Mouse (Mus musculus): ENCODE data around the gene Antxr1. TPM values are rescaled to one million over a fixed set of nuclear protein-coding genes. Genes with fewer than 3 reads are reported as not detected.

Antxr1 gene
- polyA plus RNA-seq, 1 experiment from 2014 or later, result 8.5 TPM

DNA sequence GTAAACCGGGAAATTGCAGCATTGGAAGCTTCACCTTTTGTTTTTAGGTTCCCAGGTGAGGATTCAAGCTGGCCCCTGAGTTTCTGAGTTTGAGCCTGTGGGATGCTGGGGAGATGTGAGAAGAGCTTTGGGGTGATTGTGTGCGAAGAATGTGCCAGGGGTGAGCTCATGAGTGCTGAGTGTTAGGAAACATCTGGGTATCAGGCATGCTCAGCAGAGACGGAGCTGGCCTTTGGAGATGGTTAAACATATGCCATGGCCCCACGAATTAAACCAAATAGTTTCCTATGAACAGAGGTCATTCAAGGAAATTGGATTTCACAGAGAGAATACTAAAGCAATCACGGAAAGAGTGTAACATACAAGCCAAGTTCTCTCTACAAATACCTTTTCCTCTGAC is 193.4 kb downstream of the Antxr1 start:
- Histone ChIP-seq H3K36me3 (ENCODE audit: control insufficient read depth, insufficient read depth, low read length) (no peaks in the 10 kb centered on the region), H3K4me3 (ENCODE audit: low read depth, low read length) (no peak overlapping the region), H3K4me1 (replicated peaks; ENCODE audit: control insufficient read depth, insufficient read depth, low read length) (no peaks in the 10 kb centered on the region), H3K27ac (ENCODE audit: low read depth) (no peak overlapping the region), H3K27me3 (replicated peaks; ENCODE audit: control insufficient read depth, insufficient read depth, low read length) (no peaks in the 10 kb centered on the region), H3K4me2 (ENCODE audit: low read length) (no peak overlapping the region), H3K9ac (ENCODE audit: low read length) (no peak overlapping the region), H3K9me3 (ENCODE audit: control insufficient read depth, low read length) (no peaks in the 10 kb centered on the region)
- ATAC-seq (replicated peaks; ENCODE audit: low FRiP score, low TSS enrichment, low read depth) (no peak), DNase-seq (ENCODE audit: low spot score) (no peak)
- 75% methylated on average over 5 of the region's 5 CpGs for WGBS

GRCm38 (mm10) chr6:87139796-87140553 is 195.6 kb downstream of the Antxr1 start:
- ATAC-seq (replicated peaks; ENCODE audit: low FRiP score, low TSS enrichment, low read depth) (no peak), DNase-seq (ENCODE audit: low spot score) (no peak)
- no peak overlapping the region for H3K9ac ChIP-seq (ENCODE audit: low read length)
- H3K9me3 ChIP-seq (ENCODE audit: control insufficient read depth, low read length), result no peaks in the 10 kb centered on the region
- H3K36me3 ChIP-seq (ENCODE audit: control insufficient read depth, insufficient read depth, low read length), result peaks cover 11% of the 10 kb centered on the region
- no peaks in the 10 kb centered on the region for H3K27me3 ChIP-seq (replicated peaks; ENCODE audit: control insufficient read depth, insufficient read depth, low read length)
- no peak overlapping the region for H3K4me3 ChIP-seq (ENCODE audit: low read depth, low read length)
- no peak overlapping the region for H3K27ac ChIP-seq (ENCODE audit: low read depth)
- H3K4me1 ChIP-seq (replicated peaks; ENCODE audit: control insufficient read depth, insufficient read depth, low read length), result no peaks in the 10 kb centered on the region
- WGBS, result 62% methylated on average over 12 of the region's 12 CpGs
- no peak overlapping the region for H3K4me2 ChIP-seq (ENCODE audit: low read length)

DNA sequence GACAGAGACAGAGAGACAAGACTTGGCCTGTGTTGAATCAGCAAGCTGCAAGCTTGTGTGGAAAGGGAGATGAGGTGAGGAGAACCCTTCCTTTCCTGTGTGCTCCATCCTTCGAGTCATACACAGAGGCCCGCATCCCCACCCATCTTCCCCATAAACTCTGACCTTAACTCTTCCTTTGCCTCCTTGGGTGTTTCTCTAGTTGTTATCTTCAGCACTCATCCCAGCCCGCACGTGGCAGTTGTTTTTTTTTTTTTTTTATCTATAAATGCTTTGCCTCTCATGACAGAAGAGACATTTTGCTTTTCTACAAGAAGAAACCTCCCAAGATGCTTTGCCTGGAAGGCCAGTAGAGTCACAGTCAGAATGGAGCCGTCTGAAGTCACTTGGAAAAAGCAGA is 197.1 kb downstream of the Antxr1 start:
- 78% methylated on average over 5 of the region's 5 CpGs for WGBS

DNA sequence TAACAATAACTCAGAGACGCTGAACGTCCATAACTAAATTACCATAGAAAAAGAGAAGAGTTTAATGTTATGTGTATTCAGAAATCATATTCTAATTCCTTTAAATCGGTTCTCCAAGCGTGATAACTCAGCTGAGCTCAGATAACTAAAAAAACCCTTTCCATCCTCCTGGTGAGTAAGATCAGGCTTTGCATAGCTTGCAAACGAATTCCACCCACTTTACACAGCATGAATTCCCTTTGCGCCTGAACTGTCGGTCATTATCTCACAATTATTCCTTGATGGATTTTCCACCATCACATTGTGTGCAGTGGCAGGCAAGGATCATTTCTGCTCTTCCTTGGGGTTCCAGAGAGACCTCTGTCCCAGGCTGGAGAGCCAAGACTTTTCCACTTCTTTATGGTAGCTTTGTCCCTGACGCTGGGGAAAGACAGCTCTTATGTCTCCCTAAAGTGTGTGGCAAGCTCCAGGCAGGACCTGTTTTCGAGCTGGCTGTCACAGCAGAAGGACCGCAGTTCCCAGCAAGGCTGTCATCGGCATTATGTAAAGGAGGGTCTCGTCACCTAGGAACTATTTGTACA is 201.6 kb downstream of the Antxr1 start:
- DNase-seq (ENCODE audit: low spot score), result no peak
- H3K4me2 ChIP-seq (ENCODE audit: low read length), result no peak overlapping the region

More for the DNA sequence above, 197.1 kb downstream of the Antxr1 start:
- ATAC-seq (replicated peaks; ENCODE audit: low FRiP score, low TSS enrichment, low read depth), result no peak
- Histone ChIP-seq H3K4me2 (ENCODE audit: low read length) (no peak overlapping the region), H3K4me1 (replicated peaks; ENCODE audit: control insufficient read depth, insufficient read depth, low read length) (no peaks in the 10 kb centered on the region), H3K9ac (ENCODE audit: low read length) (no peak overlapping the region), H3K4me3 (ENCODE audit: low read depth, low read length) (no peak overlapping the region), H3K36me3 (ENCODE audit: control insufficient read depth, insufficient read depth, low read length) (peaks cover 11% of the 10 kb centered on the region), H3K9me3 (ENCODE audit: control insufficient read depth, low read length) (no peaks in the 10 kb centered on the region), H3K27me3 (replicated peaks; ENCODE audit: control insufficient read depth, insufficient read depth, low read length) (no peaks in the 10 kb centered on the region), H3K27ac (ENCODE audit: low read depth) (no peak overlapping the region)
- no peak for DNase-seq (ENCODE audit: low spot score)

DNA sequence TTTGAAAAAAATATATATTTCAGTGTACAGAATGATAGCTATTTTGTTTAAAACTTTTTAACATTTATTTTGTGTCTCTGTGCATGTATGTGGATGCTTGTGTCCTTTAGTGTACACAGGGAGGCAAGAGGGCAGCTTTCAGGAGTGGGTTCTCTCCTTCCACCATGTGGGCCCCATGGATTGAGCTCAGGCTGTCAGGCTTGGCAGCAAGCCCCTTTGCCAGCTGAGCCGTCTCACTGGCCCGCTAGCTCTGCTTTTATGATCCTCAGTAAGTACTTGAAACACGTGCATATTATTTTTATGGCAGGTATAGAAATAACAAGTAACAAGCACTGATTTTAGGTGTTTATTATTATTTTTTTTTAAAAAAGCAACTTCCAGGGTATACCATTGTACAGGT is 202.1 kb downstream of the Antxr1 start:
- H3K36me3 ChIP-seq (ENCODE audit: control insufficient read depth, insufficient read depth, low read length), result peaks cover 11% of the 10 kb centered on the region
- 83% methylated on average over 3 of the region's 3 CpGs for WGBS
- ATAC-seq (replicated peaks; ENCODE audit: low FRiP score, low TSS enrichment, low read depth), result no peak
- no peaks in the 10 kb centered on the region for H3K9me3 ChIP-seq (ENCODE audit: control insufficient read depth, low read length)
- H3K4me1 ChIP-seq (replicated peaks; ENCODE audit: control insufficient read depth, insufficient read depth, low read length), result no peaks in the 10 kb centered on the region
- H3K27ac ChIP-seq (ENCODE audit: low read depth), result no peak overlapping the region
- no peak overlapping the region for H3K9ac ChIP-seq (ENCODE audit: low read length)
- DNase-seq (ENCODE audit: low spot score), result no peak
- no peak overlapping the region for H3K4me2 ChIP-seq (ENCODE audit: low read length)
- no peak overlapping the region for H3K4me3 ChIP-seq (ENCODE audit: low read depth, low read length)
- H3K27me3 ChIP-seq (replicated peaks; ENCODE audit: control insufficient read depth, insufficient read depth, low read length), result no peaks in the 10 kb centered on the region

More for the DNA sequence above, 201.6 kb downstream of the Antxr1 start:
- H3K4me1 ChIP-seq (replicated peaks; ENCODE audit: control insufficient read depth, insufficient read depth, low read length), result no peaks in the 10 kb centered on the region
- no peaks in the 10 kb centered on the region for H3K27me3 ChIP-seq (replicated peaks; ENCODE audit: control insufficient read depth, insufficient read depth, low read length)
- no peak for ATAC-seq (replicated peaks; ENCODE audit: low FRiP score, low TSS enrichment, low read depth)
- H3K9me3 ChIP-seq (ENCODE audit: control insufficient read depth, low read length), result no peaks in the 10 kb centered on the region
- H3K36me3 ChIP-seq (ENCODE audit: control insufficient read depth, insufficient read depth, low read length), result peaks cover 11% of the 10 kb centered on the region
- WGBS, result 77% methylated on average over 12 of the region's 12 CpGs
- no peak overlapping the region for H3K4me3 ChIP-seq (ENCODE audit: low read depth, low read length)
- H3K9ac ChIP-seq (ENCODE audit: low read length), result no peak overlapping the region
- no peak overlapping the region for H3K27ac ChIP-seq (ENCODE audit: low read depth)

DNA sequence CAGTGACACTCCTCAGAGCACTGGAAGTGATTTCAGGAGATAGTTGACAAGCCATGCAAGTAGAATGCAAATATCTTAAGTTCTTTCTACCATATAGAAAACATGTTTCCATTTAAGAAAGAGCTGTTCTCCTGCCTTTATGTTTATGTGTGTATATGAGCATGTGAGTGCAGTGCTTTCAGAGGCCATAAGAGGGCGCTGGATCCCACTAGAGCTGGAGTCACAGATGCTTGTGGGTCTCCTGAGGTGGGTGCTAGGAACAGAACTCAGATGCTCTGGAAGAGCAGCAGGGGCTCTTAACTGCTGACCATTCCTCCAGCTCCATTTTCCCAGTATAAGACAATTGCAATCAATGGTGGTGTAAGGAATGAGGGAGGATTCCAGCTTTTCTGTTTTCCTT is 204.5 kb downstream of the Antxr1 start:
- Histone ChIP-seq H3K27me3 (replicated peaks; ENCODE audit: control insufficient read depth, insufficient read depth, low read length) (no peaks in the 10 kb centered on the region), H3K4me3 (ENCODE audit: low read depth, low read length) (no peak overlapping the region), H3K27ac (ENCODE audit: low read depth) (no peak overlapping the region), H3K4me1 (replicated peaks; ENCODE audit: control insufficient read depth, insufficient read depth, low read length) (peaks cover 9% of the 10 kb centered on the region; the same call in 1 of the 2 replicates), H3K4me2 (ENCODE audit: low read length) (no peak overlapping the region), H3K9ac (ENCODE audit: low read length) (no peak overlapping the region), H3K36me3 (ENCODE audit: control insufficient read depth, insufficient read depth, low read length) (peaks cover 3% of the 10 kb centered on the region), H3K9me3 (ENCODE audit: control insufficient read depth, low read length) (no peaks in the 10 kb centered on the region)
- WGBS, result 67% methylated on average over 1 of the region's 1 CpGs
- no peak for ATAC-seq (replicated peaks; ENCODE audit: low FRiP score, low TSS enrichment, low read depth)
- DNase-seq (ENCODE audit: low spot score), result no peak

DNA sequence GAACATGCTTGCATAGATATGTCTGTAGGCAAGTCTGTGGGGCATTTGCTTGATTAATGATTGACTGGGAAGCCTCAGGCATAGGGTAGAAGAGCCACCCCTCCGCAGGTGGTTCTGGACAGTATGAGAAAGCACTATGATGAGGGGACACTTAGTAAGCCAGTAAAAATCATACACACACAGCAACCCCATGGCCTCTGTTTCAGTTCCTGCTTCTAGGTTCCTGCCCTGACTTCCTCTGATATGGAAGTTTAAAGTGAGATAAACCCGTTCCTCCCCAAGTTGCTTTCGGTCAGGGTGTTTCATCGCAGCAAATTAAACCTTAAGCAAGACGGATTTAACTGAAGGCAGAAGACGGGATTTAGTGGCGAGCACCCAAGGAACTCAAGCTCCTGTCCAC is 205.0 kb downstream of the Antxr1 start:
- no peak for ATAC-seq (replicated peaks; ENCODE audit: low FRiP score, low TSS enrichment, low read depth)
- no peak for DNase-seq (ENCODE audit: low spot score)
- no peak overlapping the region for H3K4me2 ChIP-seq (ENCODE audit: low read length)
- 97% methylated on average over 7 of the region's 7 CpGs for WGBS
- H3K27ac ChIP-seq (ENCODE audit: low read depth), result no peak overlapping the region
- H3K9ac ChIP-seq (ENCODE audit: low read length), result no peak overlapping the region
- H3K9me3 ChIP-seq (ENCODE audit: control insufficient read depth, low read length), result no peaks in the 10 kb centered on the region
- H3K4me3 ChIP-seq (ENCODE audit: low read depth, low read length), result no peak overlapping the region
- H3K27me3 ChIP-seq (replicated peaks; ENCODE audit: control insufficient read depth, insufficient read depth, low read length), result no peaks in the 10 kb centered on the region
- no peaks in the 10 kb centered on the region; the same call in 1 of the 2 replicates for H3K36me3 ChIP-seq (ENCODE audit: control insufficient read depth, insufficient read depth, low read length)
- peaks cover 9% of the 10 kb centered on the region; the same call in 1 of the 2 replicates for H3K4me1 ChIP-seq (replicated peaks; ENCODE audit: control insufficient read depth, insufficient read depth, low read length)

DNA sequence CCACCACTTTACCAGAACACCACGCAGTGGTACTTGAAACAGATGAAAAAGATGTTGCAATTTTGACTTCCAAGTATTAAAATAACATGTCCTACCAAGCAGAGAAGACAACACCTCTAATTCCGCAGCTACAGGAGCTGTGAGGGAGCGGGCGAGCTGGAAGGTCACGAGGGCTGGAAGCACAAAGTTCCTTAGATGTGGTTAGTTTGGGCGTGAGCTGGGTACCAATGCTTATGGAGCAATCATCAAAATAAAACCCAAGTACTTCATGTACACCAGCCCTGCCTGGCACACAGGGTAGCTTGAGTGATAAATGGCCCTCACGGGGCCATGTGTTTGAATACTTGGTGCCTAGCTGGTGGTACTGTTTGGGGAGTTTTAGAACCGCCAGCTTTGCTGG is 205.8 kb downstream of the Antxr1 start:
- Histone ChIP-seq H3K36me3 (ENCODE audit: control insufficient read depth, insufficient read depth, low read length) (no peaks in the 10 kb centered on the region; the same call in 1 of the 2 replicates), H3K9me3 (ENCODE audit: control insufficient read depth, low read length) (no peaks in the 10 kb centered on the region), H3K27me3 (replicated peaks; ENCODE audit: control insufficient read depth, insufficient read depth, low read length) (no peaks in the 10 kb centered on the region), H3K27ac (ENCODE audit: low read depth) (no peak overlapping the region), H3K9ac (ENCODE audit: low read length) (no peak overlapping the region), H3K4me2 (ENCODE audit: low read length) (no peak overlapping the region), H3K4me3 (ENCODE audit: low read depth, low read length) (no peak overlapping the region), H3K4me1 (replicated peaks; ENCODE audit: control insufficient read depth, insufficient read depth, low read length) (peaks cover 9% of the 10 kb centered on the region; the same call in 1 of the 2 replicates)
- 93% methylated on average over 8 of the region's 8 CpGs for WGBS
- DNase-seq (ENCODE audit: low spot score), result no peak
- ATAC-seq (replicated peaks; ENCODE audit: low FRiP score, low TSS enrichment, low read depth), result no peak

All from intestine, embryonic 14.5 days (tissue).